Mouse (Mus musculus): ENCODE results near the gene Mdm4. TPM values are rescaled to one million over a fixed set of nuclear protein-coding genes. Genes with fewer than 3 reads are reported as not detected.

Gene Mdm4
- polyA plus RNA-seq, 2 experiments, result 45.6 to 132 TPM

DNA sequence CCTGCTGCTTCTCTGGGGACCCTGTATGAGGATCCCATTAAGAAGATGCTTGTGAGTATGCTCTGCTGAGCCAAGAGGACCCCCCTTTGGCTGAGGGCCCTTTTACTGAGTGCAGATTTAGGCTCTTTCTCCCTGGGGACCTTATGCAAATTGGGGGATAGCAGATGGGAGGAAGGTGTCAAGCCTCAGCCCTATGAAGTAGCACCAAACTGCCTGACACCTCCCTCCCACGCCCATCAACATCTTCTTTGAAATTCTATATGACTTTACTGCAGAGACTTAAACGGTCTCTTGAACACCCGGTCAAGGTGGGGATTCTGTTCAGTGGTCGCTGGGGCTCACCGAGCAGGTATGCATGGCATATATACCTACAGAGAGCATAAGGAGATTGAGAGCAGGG, 22.7 kb upstream of the Mdm4 start:
- Histone ChIP-seq H3K27ac (replicated peaks; ENCODE audit: low read depth, low read length) (no peak overlapping the region), H3K27me3 (ENCODE audit: control insufficient read depth, insufficient read depth, low read length) (no peaks in the 10 kb centered on the region), H3K9ac (ENCODE audit: low read depth, low read length, severe bottlenecking) (no peak overlapping the region), H3K4me1 (ENCODE audit: control insufficient read depth, insufficient read depth, low read length) (peaks cover 19% of the 10 kb centered on the region), H3K36me3 (ENCODE audit: control insufficient read depth, insufficient read depth, low read length) (no peaks in the 10 kb centered on the region), H3K9me3 (ENCODE audit: control insufficient read depth, low read length) (no peaks in the 10 kb centered on the region), H3K4me3 (replicated peaks; ENCODE audit: low read length) (no peak overlapping the region), H3K4me2 (replicated peaks; ENCODE audit: low read depth, low read length, severe bottlenecking) (no peak overlapping the region)
- ATAC-seq (ENCODE audit: low FRiP score, low read depth) (no peak), DNase-seq (ENCODE audit: low spot score) (no peak)
- no peak for TF ChIP-seq POLR2A (IDR thresholded peaks at IDR 0.05; ENCODE audit: borderline replicate concordance, extremely low read depth, insufficient read depth, insufficient read length)
- WGBS, result 26% methylated on average over 5 of the region's 5 CpGs

- H3K4me3 ChIP-seq (replicated peaks; ENCODE audit: low read length), result no peak overlapping the region
- no peak overlapping the region for H3K4me2 ChIP-seq (replicated peaks; ENCODE audit: low read depth, low read length, severe bottlenecking)
- H3K27ac ChIP-seq (replicated peaks; ENCODE audit: low read depth, low read length), result no peak overlapping the region
- TF ChIP-seq POLR2A (IDR thresholded peaks at IDR 0.05; ENCODE audit: borderline replicate concordance, extremely low read depth, insufficient read depth, insufficient read length), result no peak
- no peaks in the 10 kb centered on the region for H3K27me3 ChIP-seq (ENCODE audit: control insufficient read depth, insufficient read depth, low read length)
- no peak for DNase-seq (ENCODE audit: low spot score)
- no peak for ATAC-seq (ENCODE audit: low FRiP score, low read depth)
- no peaks in the 10 kb centered on the region for H3K36me3 ChIP-seq (ENCODE audit: control insufficient read depth, insufficient read depth, low read length)
- 90% methylated on average over 2 of the region's 2 CpGs for WGBS
- H3K4me1 ChIP-seq (ENCODE audit: control insufficient read depth, insufficient read depth, low read length), result peaks cover 20% of the 10 kb centered on the region
- H3K9me3 ChIP-seq (ENCODE audit: control insufficient read depth, low read length), result no peaks in the 10 kb centered on the region
- no peak overlapping the region for H3K9ac ChIP-seq (ENCODE audit: low read depth, low read length, severe bottlenecking)
These were observed 21.5 kb upstream of the Mdm4 start for GRCm38 (mm10) chr1:133051829-133052228.

GRCm38 (mm10) chr1:133050001-133050431, 19.7 kb upstream of the Mdm4 start:
- Histone ChIP-seq H3K36me3 (ENCODE audit: control insufficient read depth, insufficient read depth, low read length) (no peaks in the 10 kb centered on the region), H3K9ac (ENCODE audit: low read depth, low read length, severe bottlenecking) (no peak overlapping the region), H3K4me3 (replicated peaks; ENCODE audit: low read length) (no peak overlapping the region), H3K9me3 (ENCODE audit: control insufficient read depth, low read length) (no peaks in the 10 kb centered on the region), H3K4me1 (ENCODE audit: control insufficient read depth, insufficient read depth, low read length) (peaks cover 27% of the 10 kb centered on the region), H3K27me3 (ENCODE audit: control insufficient read depth, insufficient read depth, low read length) (no peaks in the 10 kb centered on the region), H3K27ac (replicated peaks; ENCODE audit: low read depth, low read length) (no peak overlapping the region), H3K4me2 (replicated peaks; ENCODE audit: low read depth, low read length, severe bottlenecking) (no peak overlapping the region)
- DNase-seq (ENCODE audit: low spot score), result no peak
- no peak for TF ChIP-seq POLR2A (IDR thresholded peaks at IDR 0.05; ENCODE audit: borderline replicate concordance, extremely low read depth, insufficient read depth, insufficient read length)
- WGBS, result 26% methylated on average over 11 of the region's 11 CpGs
- ATAC-seq (ENCODE audit: low FRiP score, low read depth), result no peak

DNA sequence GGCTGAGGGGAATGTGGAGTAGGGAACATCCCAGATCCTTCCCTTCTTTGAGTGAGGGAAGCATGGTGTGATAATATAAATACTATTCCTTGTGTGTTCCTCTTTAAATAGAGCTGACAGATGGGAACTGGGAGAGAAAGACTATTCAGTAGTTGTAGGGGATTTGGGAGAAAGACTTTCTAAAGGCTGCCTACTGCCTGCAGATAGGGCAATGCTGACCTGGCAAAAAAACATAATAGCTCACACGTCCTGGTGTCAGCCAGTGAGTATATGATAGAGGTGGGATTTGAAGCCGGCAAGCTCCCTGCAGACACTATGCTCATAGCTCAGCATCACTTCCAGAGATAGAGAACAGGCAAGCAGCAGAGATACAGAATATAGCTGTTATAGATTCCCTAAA, 18.3 kb upstream of the Mdm4 start:
- no peak overlapping the region for H3K27ac ChIP-seq (replicated peaks; ENCODE audit: low read depth, low read length)
- 51% methylated on average over 2 of the region's 2 CpGs for WGBS
- ATAC-seq (ENCODE audit: low FRiP score, low read depth) (no peak), DNase-seq (ENCODE audit: low spot score) (no peak)
- H3K4me1 ChIP-seq (ENCODE audit: control insufficient read depth, insufficient read depth, low read length), result peaks cover 30% of the 10 kb centered on the region
- no peaks in the 10 kb centered on the region for H3K9me3 ChIP-seq (ENCODE audit: control insufficient read depth, low read length)
- no peak overlapping the region for H3K9ac ChIP-seq (ENCODE audit: low read depth, low read length, severe bottlenecking)
- H3K36me3 ChIP-seq (ENCODE audit: control insufficient read depth, insufficient read depth, low read length), result no peaks in the 10 kb centered on the region
- no peaks in the 10 kb centered on the region; the same call in 1 of the 2 replicates for H3K27me3 ChIP-seq (ENCODE audit: control insufficient read depth, insufficient read depth, low read length)
- TF ChIP-seq POLR2A (IDR thresholded peaks at IDR 0.05; ENCODE audit: borderline replicate concordance, extremely low read depth, insufficient read depth, insufficient read length), result no peak
- H3K4me2 ChIP-seq (replicated peaks; ENCODE audit: low read depth, low read length, severe bottlenecking), result no peak overlapping the region
- H3K4me3 ChIP-seq (replicated peaks; ENCODE audit: low read length), result no peak overlapping the region

GRCm38 (mm10) chr1:133047575-133047974, 17.2 kb upstream of the Mdm4 start:
- H3K27ac ChIP-seq (replicated peaks; ENCODE audit: low read depth, low read length), result peak overlapping the region; percentile 52
- DNase-seq (ENCODE audit: low spot score) (no peak), ATAC-seq (ENCODE audit: low FRiP score, low read depth) (no peak)
- peak overlapping the region; percentile 90 for H3K4me2 ChIP-seq (replicated peaks; ENCODE audit: low read depth, low read length, severe bottlenecking)
- no peaks in the 10 kb centered on the region for H3K36me3 ChIP-seq (ENCODE audit: control insufficient read depth, insufficient read depth, low read length)
- no peaks in the 10 kb centered on the region for H3K9me3 ChIP-seq (ENCODE audit: control insufficient read depth, low read length)
- peak overlapping the region; percentile 85 for H3K4me3 ChIP-seq (replicated peaks; ENCODE audit: low read length)
- WGBS, result 27% methylated on average over 8 of the region's 8 CpGs
- no peaks in the 10 kb centered on the region; the same call in 1 of the 2 replicates for H3K27me3 ChIP-seq (ENCODE audit: control insufficient read depth, insufficient read depth, low read length)
- no peak for TF ChIP-seq POLR2A (IDR thresholded peaks at IDR 0.05; ENCODE audit: borderline replicate concordance, extremely low read depth, insufficient read depth, insufficient read length)
- peak overlapping the region; percentile 95 for H3K9ac ChIP-seq (ENCODE audit: low read depth, low read length, severe bottlenecking)
- peaks cover 30% of the 10 kb centered on the region for H3K4me1 ChIP-seq (ENCODE audit: control insufficient read depth, insufficient read depth, low read length)
